Mouse (Mus musculus) heart, postnatal 36 days (tissue): ENCODE data around the gene Tecpr2. TPM values are rescaled to one million over a fixed set of nuclear protein-coding genes. Genes with fewer than 3 reads are reported as not detected.

Experiments
- DNase-seq, 2 experiments: peaks; one replicate each; pipeline ENCODE4 v3.0.0; 2021 to 2022
- intact Hi-C: fragments of 180-260 bp; cut with DNase I; formaldehyde crosslinking; loops from one replicate; pipeline ENCODE4 v1.15.1; 2025
- total RNA-seq, 2 experiments: library from RNA; stranded (reverse); gene quantifications; 2 replicates each; pipeline ENCODE4 v1.2.3; 2021

The Tecpr2 gene
- total RNA-seq, 2 experiments from 2014 or later: 5.1 to 5.6 TPM

GRCm38 (mm10) chr12:110939385-110939784 lies 50.3 kb downstream of the Tecpr2 start:
- intact Hi-C loops: no loop called here
- DNase-seq: no peak

GRCm38 (mm10) chr12:110940869-110941268 lies 51.8 kb downstream of the Tecpr2 start:
- intact Hi-C loops: no loop called here

GRCm38 (mm10) chr12:110946216-110946615 lies 57.2 kb downstream of the Tecpr2 start:
- no peak for DNase-seq
- intact Hi-C loops: no loop called here

More at GRCm38 (mm10) chr12:110940869-110941268, 51.8 kb downstream of the Tecpr2 start:
- no peak for DNase-seq

- intact Hi-C loops: no loop called here
- DNase-seq: no peak
Observed at GRCm38 (mm10) chr12:110948082-110948909, 59.2 kb downstream of the Tecpr2 start.

- peak; percentile 28 to 31 for DNase-seq
- intact Hi-C loops: no loop called here
Observed at GRCm38 (mm10) chr12:110948910-110949201, 59.8 kb downstream of the Tecpr2 start.

- DNase-seq: peak; percentile 21 to 43
- intact Hi-C loops: no loop called here
Observed at GRCm38 (mm10) chr12:110949410-110949809, 60.3 kb downstream of the Tecpr2 start.

GRCm38 (mm10) chr12:110950151-110950550 lies 61.1 kb downstream of the Tecpr2 start:
- DNase-seq: no peak

GRCm38 (mm10) chr12:110951236-110951635 lies 62.2 kb downstream of the Tecpr2 start:
- DNase-seq: no peak
- intact Hi-C loops: no loop called here

More at GRCm38 (mm10) chr12:110950151-110950550, 61.1 kb downstream of the Tecpr2 start:
- intact Hi-C loops: no loop called here

- DNase-seq: no peak
- intact Hi-C loops: no loop called here
Observed at GRCm38 (mm10) chr12:110952628-110953385, 63.7 kb downstream of the Tecpr2 start.

GRCm38 (mm10) chr12:110953443-110953842 lies 64.4 kb downstream of the Tecpr2 start:
- no peak for DNase-seq
- intact Hi-C loops: no loop called here

GRCm38 (mm10) chr12:110953900-110954299 lies 64.8 kb downstream of the Tecpr2 start:
- DNase-seq: no peak
- intact Hi-C loops: no loop called here

- no peak for DNase-seq
- intact Hi-C loops: no loop called here
Observed at GRCm38 (mm10) chr12:110954351-110954991, 65.4 kb downstream of the Tecpr2 start.

- intact Hi-C loops: no loop called here
- DNase-seq: no peak
Observed at GRCm38 (mm10) chr12:110961973-110962372, 72.9 kb downstream of the Tecpr2 start.

- intact Hi-C loops: no loop called here
- DNase-seq: no peak
Observed at GRCm38 (mm10) chr12:110965500-110965899, 76.4 kb downstream of the Tecpr2 start.

GRCm38 (mm10) chr12:110966079-110966478 lies 77.0 kb downstream of the Tecpr2 start:
- intact Hi-C loops: no loop called here

GRCm38 (mm10) chr12:110967146-110967545 lies 78.1 kb downstream of the Tecpr2 start:
- DNase-seq: no peak

More at GRCm38 (mm10) chr12:110966079-110966478, 77.0 kb downstream of the Tecpr2 start:
- DNase-seq: no peak

GRCm38 (mm10) chr12:110970408-110970807 lies 81.3 kb downstream of the Tecpr2 start:
- no peak for DNase-seq
- intact Hi-C loops: no loop called here

More at GRCm38 (mm10) chr12:110967146-110967545, 78.1 kb downstream of the Tecpr2 start:
- intact Hi-C loops: no loop called here

GRCm38 (mm10) chr12:110971972-110972371 lies 82.9 kb downstream of the Tecpr2 start:
- no peak for DNase-seq
- intact Hi-C loops: no loop called here

- intact Hi-C loops: no loop called here
- no peak for DNase-seq
Observed at GRCm38 (mm10) chr12:110973829-110974228, 84.8 kb downstream of the Tecpr2 start.

- DNase-seq: peak in 1 of 2 experiments; percentile 51
- intact Hi-C loops: no loop called here
Observed at GRCm38 (mm10) chr12:110974295-110974694, 85.2 kb downstream of the Tecpr2 start.

- no peak for DNase-seq
- intact Hi-C loops: loop anchor here (5.0 kb wide), 1 partner anchor 87 kb away; the partner anchor contains the start of genes Cinp and Tecpr2
Observed at GRCm38 (mm10) chr12:110974726-110975125, 85.7 kb downstream of the Tecpr2 start.
